Mouse (Mus musculus): ENCODE data around the gene Crygc. TPM values are rescaled to one million over a fixed set of nuclear protein-coding genes. Genes with fewer than 3 reads are reported as not detected.
"Not testable (repeated sequence)": the region's sequence is repeated elsewhere in the genome, so short reads cannot be mapped to it uniquely, and the experiment has no call there.

Gene Crygc
- total RNA-seq, 4 experiments from 2014 or later, result not detected

DNA sequence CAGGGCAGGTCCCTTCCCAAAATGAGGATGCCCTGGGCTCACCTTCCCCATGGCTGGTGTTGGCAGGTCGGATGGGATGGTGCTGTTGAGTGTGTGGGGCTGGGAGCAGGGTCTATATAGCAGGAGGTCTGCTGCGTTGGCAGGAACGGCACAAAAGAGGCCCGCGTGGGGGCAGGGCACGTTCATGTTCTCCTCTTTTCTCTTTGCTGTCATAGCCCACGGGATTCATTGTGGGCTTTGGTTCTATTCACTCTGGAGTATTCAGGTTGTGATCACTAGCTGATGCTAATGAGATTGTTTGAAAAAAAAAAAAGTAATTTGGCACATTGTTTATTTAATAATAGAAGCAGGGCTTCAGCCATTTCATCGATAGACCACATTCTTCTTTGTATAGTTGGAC is 10.1 kb downstream of the Crygc start, which contains the start of gene Crygd:
Crygd (minus strand) TSS at position 101 of the 400 bp plus-strand sequence.
- no peak for DNase-seq (ENCODE audit: low spot score in 2 of 2)

DNA sequence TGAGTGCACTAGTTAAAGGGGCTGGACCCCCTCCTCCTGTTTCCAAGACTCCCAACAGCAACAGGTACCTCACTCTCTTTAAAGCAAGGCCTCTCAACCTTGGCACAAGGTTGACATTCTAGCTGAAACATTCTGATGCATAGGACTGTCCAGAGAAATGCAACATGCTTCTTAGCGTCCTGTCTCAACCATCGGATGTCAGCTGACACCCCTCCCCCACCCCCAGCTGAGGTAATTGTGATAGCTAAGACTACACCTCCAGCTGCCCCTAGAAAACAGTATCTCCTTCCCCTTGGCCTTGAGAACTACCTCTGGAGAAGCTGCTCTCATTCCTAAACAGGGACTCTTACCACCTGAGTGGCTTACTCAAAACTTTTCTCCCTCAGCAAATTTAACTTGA is 21.3 kb downstream of the Crygc start:
- DNase-seq (ENCODE audit: low spot score in 2 of 2), result no peak

DNA sequence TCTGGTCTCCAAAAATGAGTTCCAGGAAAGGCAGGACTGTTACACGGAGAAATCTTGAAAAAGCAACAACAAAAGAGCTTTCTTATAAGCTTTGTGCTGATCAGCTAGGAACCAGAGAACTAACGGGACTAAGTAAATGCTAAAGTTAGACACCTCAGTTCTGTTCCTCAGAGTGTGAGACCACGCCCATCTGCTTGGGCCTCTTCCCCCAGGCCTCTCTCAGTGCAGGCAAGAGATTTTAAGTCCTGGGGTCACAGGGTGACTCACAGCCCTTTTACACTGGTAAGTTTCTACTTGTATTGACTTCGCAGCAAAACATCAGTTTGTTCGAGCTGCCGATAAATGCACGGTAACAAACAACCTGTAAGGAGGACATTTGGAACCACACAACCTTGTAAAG is 21.8 kb downstream of the Crygc start:
- no peak for DNase-seq (ENCODE audit: low spot score in 2 of 2)

DNA sequence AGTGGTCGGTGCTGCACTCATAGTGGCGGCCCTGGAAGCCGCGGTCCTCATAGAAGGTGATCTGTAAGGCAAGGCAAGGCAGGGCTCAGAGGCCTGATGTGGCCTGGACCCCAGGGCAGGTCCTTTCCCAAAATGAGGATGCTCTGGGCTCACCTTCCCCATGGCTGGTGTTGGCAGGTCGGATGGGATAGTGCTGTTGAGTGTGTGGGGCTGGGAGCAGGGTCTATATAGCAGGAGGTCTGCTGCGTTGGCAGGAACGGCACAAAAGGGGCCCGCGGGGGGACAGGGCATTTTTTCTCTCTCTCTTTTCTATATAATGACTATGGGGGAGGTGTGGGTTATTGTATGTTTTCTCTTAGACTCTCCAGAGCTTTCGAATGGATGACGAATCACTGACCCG is 22.5 kb downstream of the Crygc start, which contains the start of gene Cryge:
Cryge (minus strand) TSS at position 198 of the 400 bp plus-strand sequence.
- not testable (repeated sequence) for DNase-seq (ENCODE audit: low spot score in 2 of 2)

DNA sequence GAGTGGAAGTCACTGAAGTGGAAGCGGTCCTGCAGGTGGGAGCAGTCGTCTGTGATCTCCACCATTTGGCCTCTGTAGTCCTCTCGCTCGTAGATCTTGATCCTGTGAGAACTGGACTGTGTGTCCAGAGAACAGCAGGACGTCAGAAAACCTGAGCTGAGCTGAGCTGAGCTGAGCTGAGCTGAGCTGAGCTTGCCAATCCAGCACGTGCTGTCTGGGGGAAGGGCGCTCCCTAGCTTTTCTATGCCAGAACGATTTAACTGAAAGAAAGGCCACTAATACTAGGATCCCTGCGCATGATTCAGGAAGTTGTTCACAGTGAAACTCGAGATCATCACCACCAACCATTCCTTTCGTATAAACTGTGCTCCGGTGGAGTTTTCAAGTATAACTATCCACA is 24.7 kb downstream of the Crygc start:
- peak in 1 of 2 experiments; percentile 15 for DNase-seq (ENCODE audit: low spot score in 2 of 2)

DNA sequence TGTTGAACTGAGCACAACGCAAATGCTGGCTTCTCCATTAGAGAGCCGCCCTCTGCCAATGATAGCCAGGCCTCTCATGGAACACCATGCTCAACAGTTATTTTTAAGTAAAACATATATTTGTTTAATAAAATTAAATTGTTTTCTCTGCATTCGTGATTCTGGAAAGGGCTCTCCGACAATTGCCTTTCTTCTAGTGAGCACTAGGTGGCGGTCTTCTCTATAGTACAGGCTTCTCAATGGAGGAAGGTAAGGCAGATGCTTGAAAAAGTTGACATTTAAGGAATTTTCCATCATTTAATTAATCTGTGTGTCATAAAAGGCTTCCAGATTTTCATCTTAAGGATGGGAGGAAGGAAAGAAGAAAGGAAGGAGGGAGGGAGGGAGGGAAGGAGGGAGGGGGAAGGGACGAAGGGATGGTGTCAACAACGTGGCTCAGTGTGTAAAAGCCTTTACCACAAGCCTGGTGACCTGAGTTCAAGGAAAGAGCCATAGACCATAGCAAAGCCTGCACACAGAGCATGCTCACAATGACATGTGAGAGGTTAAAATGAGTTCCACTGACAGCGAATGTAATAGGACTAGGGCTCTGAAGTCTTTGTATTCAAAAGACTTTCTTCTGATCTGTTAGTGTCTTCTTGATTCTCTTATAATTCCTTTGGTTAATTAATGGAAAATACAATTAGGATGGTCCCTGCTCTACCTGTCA is 26.9 kb downstream of the Crygc start:
- no peak for DNase-seq (ENCODE audit: low spot score in 2 of 2)

DNA sequence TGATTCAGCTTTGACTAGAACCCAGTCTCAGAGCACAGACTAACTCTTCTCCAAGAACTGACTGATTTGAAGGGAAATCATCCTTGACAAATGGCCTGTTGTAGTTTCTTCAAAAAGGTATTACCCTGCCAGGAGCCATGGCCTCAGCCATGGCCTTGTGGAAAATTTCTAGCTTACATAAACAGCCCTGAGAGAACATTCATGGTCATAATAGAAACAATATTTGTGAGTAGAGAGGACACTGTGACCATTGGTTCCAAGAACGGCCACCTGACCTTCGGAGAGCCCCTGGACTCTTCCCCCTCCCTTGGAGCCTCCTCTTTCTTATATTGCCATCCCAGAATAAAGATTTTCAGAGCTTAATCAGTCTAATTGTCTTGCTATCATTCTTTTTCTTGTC is 30.1 kb downstream of the Crygc start:
- no peak for DNase-seq (ENCODE audit: low spot score in 2 of 2)

DNA sequence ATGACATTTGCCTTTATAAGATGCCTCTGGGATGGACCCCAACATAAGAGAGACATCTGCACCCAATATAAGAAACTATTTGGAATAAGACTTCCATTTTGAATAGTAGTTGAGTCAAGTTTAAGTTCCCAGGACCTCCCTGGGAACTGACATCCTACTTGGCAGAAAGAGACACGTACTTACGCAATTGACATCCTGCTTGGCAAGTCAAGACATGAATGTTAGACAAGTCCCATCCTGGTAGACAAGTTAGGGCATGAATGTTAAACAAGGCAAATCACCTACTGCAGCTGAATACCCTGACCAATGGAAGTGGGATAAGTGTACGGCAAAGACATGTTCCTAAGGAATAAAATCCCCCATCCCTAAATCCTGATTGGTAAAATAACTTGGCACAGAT is 31.7 kb downstream of the Crygc start:
- DNase-seq (ENCODE audit: low spot score in 2 of 2), result no peak

DNA sequence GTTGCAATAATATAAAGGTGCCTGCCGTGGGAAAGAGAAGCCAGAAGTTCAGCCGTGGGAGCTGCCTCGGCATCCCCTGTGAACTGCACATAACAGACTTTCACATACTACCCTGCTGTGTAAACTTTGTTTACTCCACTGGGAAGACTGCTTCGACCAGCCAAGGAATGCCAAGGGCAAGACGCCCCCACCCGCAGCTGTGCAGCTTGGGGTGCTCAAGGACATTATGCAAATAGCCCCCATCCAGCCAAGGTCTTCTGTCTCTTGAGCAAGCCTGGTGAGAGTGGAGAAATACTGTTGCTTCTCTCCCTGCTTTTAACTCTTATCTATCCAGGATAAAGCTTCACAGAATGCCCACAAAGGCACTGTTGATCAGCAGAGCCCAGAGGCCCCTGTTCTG is 32.7 kb downstream of the Crygc start:
- DNase-seq (ENCODE audit: low spot score in 2 of 2), result no peak

DNA sequence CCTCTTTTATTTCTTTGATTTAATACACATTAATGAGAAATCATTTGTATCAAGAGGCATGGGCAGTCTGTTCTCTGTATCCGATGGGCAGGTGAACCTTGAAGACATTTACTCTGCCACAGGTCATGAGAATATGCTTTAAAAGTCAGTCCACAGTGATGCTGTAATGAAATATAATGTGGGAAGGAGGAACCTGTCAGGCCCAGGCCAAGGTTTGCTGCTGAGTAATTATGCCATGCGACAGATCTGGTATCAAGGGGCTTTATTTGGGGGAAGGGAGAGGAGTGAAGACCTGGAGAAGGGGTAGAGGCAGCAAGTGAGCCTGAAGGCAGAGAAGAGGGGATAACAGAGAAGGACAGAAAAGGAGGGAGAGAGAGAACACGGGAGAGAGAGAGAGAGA is 33.8 kb downstream of the Crygc start:
- no peak for DNase-seq (ENCODE audit: low spot score in 2 of 2)

DNA sequence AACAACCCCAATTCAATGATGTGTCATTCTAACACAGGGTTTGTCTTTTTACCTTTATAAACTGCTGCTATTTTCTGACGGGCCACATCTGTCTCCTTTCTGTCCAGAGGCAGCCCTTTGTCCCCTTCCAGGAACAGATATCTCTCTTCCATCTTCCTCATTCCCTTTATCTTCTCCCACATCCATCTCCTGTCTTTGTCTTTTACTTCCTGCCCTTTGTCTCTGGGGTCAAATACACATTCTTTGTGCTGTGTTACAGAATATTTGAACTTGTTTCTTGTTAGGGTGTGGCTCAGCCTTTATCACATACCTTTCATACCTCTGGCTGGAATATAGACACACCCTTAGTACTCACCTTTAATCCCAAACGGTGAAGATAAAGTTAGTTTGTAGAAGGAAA is 35.9 kb downstream of the Crygc start:
- no peak for DNase-seq (ENCODE audit: low spot score in 2 of 2)

DNA sequence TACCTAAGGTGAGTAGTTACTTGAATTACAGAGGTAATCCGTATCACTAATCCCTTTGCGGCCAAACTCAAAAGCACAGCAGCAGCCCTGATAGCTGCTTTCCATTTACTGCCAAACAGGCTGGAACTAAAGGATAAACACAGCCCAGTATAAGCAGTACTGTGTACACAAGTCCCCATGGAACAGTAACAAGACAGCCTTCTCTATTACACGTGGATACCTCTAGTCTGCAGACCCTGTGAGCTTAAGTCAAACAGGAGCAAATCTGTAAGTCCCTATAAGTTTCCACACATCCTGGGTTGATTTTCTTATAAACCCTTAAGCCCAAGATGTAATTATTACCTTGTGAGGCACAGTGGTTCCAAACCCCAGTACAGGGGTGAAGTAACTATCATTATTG is 38.0 kb downstream of the Crygc start:
- DNase-seq (ENCODE audit: low spot score in 2 of 2), result no peak

DNA sequence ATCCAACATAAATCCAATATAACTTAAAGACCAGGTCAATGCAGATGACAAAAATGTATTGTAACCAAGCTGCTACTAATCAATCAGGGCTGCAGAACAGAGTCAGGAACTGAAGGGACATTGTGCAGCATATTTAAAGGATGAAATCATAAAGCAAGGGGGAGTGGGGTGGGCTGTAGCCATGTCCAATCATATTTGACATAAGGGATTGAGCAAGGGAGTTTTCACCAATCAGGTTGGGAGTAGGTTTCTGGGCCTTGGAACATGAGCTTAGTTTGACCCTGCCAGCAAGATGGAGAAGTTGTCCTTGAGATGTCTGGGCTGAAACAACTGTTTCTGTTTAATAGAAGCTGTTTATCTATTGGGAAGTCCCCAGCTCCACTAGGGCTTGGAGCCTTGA is 40.8 kb downstream of the Crygc start, which contains the start of gene Akr1cl:
Akr1cl (minus strand) TSS at position 119 of the 400 bp plus-strand sequence.
- DNase-seq (ENCODE audit: low spot score in 2 of 2), result no peak

DNA sequence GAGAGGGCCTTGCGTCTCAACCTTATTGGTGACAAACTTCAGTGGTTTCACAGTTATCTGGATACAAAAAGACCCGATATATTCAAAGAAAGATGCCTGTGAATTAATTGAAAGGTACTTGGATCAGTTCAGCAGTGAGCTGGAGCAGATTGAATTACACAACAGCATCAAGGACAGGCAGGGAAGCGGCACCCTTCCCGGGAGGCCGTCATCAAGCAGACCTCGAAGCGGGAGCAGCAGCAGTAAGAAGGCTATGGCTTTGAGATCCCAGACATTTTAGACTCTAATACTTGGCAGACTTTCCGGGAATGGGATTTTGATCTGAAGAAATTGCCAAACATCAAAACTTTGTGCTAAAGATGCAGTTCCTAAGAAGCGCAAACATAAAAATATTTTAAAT is 45.3 kb downstream of the Crygc start:
- no peak for DNase-seq (ENCODE audit: low spot score in 2 of 2)

Other genes with a start within 250 kb of the Crygc start
- 10 to 100 TPM; 39.0 to 47.4 (median 43.7) TPM for gene Plekhm3, start 116.9 kb downstream of the Crygc start, total RNA-seq (2022)
- under 1 TPM in 2 of 4 experiments, not detected in 2; 0.39 to 0.44 TPM for gene Akr1cl, start 40.9 kb downstream of the Crygc start, total RNA-seq (2022)
- not detected for gene Cryge, start 22.5 kb downstream of the Crygc start, total RNA-seq (2022)
- not detected for gene Crygd, start 10.2 kb downstream of the Crygc start, total RNA-seq (2022)
- not detected for gene Crygb, start 8.6 kb upstream of the Crygc start, total RNA-seq (2022)
- gene Cryga, start 29.7 kb upstream of the Crygc start, total RNA-seq (2022), result 1 to 10 TPM in 1 of 4 experiments, not detected in 3; 1.6 TPM
- gene Gm28845, start 45.9 kb upstream of the Crygc start, total RNA-seq (2022), result 1 to 10 TPM in 3 of 4 experiments, not detected in 1; 1.2 to 1.6 (median 1.6) TPM
- gene D630023F18Rik, start 49.5 kb upstream of the Crygc start, total RNA-seq (2022), result 1 to 10 TPM; 5.6 to 7.6 (median 6.1) TPM
- 10 to 100 TPM; 45.9 to 54.9 (median 47.3) TPM for gene Idh1, start 112.8 kb upstream of the Crygc start, total RNA-seq (2022)
- 10 to 100 TPM; 46.0 to 56.0 (median 49.4) TPM for gene Pikfyve, start 113.0 kb upstream of the Crygc start, total RNA-seq (2022)
- gene Pth2r, start 208.4 kb upstream of the Crygc start, total RNA-seq (2022), result 1 to 10 TPM; 1.3 to 1.8 (median 1.3) TPM